Mouse (Mus musculus): ENCODE data around the gene Myo10. TPM values are rescaled to one million over a fixed set of nuclear protein-coding genes. Genes with fewer than 3 reads are reported as not detected.

The Myo10 gene
- total RNA-seq (2021): 10 to 100 TPM; 36.3 to 50.5 TPM
- long read RNA-seq, experiment 1, partial matches to known transcripts: 6 of 23 reads
- long read RNA-seq, experiment 1, other reads (novel, unspliced or antisense): 17 of 23 reads
- long read RNA-seq, experiment 2, partial matches to known transcripts: 17 of 24 reads
- long read RNA-seq, experiment 2, other reads (novel, unspliced or antisense): 7 of 24 reads

DNA sequence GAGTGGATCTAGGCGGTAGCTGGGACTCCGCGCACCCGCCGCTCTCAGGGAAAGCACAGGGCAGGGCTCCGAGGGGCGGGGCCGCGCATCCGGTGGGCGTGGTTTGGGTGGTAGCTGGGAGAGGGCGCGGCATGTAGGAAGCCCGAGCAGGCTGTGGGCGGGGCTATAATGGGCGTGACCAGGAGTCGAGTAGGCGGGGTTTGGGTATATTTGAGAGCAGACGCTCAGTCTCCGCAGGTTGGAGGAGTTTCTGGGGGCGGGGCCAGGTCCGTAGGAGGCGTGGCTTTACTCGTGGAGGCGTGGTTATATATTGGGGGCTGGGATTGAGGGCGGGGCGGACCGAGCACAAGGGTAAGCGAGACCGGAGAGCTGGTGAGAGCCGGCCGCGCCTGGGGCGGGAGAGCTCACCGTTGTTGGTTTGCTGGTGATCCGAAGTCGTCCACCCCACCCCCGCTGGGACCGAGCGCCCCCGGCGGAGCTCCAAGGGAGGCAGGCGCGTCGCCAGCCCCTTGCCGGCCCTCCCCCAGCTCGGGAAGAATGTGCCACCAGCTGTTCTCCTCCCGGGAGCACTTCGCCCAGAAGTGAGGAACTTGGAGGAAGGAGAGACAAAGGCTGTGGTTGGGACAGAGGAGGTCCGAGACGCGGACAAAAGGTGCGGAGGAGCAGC is at the start of gene Myo10:
Gene Myo10 (plus strand): TSS at position 326 of the 667 bp plus-strand sequence.
- peak; percentile 99 for DNase-seq

- DNase-seq: no peak
Measured at GRCm38 (mm10) chr15:25573113-25573512, 49.2 kb upstream of the Myo10 start.

- no peak for DNase-seq
Measured at GRCm38 (mm10) chr15:25573876-25574601, 48.3 kb upstream of the Myo10 start.

- DNase-seq: no peak
Measured at GRCm38 (mm10) chr15:25577327-25578051, 44.8 kb upstream of the Myo10 start.

DNA sequence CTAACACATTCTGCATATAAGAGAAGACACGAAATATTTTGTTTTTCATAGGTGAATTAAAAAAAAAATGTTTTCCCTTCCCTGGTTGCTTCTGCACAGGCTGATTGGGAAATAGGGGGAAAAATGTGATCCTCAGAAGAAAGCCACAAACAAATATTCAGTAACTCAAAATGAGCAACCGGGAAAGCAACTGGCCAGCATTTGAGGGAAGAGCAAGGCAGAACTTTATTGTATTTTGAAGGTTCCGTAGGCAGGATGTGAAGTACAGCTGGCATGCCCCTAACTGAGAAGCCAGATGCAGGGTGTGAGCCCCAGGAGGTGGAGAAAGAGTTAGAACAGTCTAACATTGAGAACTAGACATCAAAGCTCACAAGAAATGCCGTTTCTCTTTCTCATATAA is 44.0 kb upstream of the Myo10 start:
- no peak for DNase-seq

- peak; percentile 64 for DNase-seq
Measured at GRCm38 (mm10) chr15:25580731-25581130, 41.6 kb upstream of the Myo10 start.

DNA sequence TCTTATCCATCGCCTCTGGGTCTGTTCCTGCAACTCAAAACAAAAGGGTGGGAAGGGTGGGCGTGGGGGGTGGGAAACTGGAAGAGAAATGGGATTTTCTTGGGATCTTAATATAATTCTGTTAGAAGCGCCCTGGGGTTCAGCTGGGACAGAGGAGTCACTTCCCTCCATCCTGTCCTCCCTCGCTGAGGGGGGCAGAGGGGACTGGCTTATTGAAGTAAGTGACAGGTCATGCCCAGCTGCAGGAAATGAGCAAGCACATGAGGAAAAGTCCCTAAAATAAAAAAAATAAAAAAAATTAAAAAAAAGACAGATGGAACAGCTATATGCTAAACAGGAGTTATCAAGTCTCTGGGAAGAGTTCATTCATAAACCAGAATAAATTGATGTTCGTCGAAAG is 40.3 kb upstream of the Myo10 start:
- DNase-seq: no peak

- no peak for DNase-seq
Measured at GRCm38 (mm10) chr15:25583361-25583760, 39.0 kb upstream of the Myo10 start.

DNA sequence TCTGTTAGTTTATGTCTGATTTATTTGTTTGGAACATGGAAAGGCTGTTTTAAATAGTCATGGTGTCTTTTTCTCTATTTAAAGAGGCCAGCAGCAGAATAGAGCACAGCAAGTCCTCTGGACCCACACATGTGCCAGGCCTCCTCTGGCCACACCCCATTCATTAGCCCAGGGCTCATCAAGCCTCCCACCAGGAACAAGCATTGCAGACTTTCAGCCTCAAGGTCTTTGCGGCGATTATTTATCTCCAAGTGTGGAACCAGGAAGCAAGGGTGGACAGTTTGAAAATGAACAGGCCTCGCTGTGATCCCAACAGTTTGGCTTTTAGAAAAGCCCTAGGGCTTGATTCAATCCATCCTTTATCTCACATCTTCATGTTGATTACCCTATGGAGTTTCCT is 35.5 kb upstream of the Myo10 start:
- DNase-seq: no peak

DNA sequence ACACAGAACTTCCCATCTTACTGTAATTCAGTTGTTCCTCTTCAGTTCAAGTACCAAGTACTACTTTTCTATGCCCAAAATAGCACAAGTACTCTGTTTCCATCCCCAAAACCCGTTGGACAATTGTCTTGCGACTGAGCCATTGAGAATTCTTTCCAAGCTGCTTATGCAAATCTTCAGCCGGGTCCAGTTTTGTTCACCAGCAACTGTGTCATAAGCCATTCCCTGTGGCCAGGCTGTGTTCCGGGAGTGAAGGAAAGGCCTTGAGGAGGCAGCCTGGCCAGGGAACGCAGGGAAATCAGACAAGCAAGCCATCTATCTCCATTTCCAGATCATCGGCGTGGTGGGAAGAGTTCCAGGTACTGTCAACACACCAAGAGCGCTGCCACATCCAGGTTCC is 34.4 kb upstream of the Myo10 start:
- no peak for DNase-seq

GRCm38 (mm10) chr15:25589318-25589902 is 32.9 kb upstream of the Myo10 start:
- no peak for DNase-seq

DNA sequence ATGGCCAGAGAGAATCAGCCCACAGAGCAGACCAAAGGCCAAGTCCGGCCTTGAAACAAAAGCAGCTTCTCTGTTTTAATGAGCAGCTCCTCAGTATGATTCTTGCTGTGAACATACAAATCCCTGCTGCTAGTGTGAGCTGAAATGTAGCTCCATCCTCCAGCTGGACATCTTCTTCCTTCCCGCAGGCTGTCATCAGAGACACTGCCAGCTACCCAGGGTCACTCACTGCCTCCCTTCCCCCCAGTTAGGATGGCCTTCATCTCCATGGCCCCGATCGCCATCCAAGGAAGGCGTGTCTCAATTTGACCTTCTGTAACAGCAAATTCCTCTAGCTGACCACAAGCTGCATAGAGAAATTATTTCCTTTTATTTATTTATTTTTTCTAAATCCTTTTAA is 32.4 kb upstream of the Myo10 start:
- DNase-seq: no peak

DNA sequence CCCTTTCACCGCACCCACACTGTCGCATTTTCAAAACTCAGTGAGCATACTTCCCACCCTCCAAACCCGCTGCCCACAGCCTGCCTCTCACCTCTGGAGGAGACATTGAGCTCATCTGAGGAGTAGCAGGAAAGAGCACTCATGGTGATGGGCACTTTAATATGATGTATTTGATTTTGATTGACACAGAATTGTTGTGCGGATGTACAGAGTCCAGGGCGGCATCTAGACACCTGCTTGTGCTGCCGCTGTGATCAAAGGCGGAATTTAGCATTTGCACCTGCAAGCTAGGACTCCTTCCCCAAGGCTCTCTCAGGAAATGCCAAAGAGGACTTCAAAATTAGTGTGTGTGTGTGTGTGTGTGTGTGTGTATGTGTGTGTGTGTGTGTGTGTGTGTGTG is 31.4 kb upstream of the Myo10 start:
- DNase-seq: no peak

GRCm38 (mm10) chr15:25591964-25592363 is 30.4 kb upstream of the Myo10 start:
- DNase-seq: no peak

DNA sequence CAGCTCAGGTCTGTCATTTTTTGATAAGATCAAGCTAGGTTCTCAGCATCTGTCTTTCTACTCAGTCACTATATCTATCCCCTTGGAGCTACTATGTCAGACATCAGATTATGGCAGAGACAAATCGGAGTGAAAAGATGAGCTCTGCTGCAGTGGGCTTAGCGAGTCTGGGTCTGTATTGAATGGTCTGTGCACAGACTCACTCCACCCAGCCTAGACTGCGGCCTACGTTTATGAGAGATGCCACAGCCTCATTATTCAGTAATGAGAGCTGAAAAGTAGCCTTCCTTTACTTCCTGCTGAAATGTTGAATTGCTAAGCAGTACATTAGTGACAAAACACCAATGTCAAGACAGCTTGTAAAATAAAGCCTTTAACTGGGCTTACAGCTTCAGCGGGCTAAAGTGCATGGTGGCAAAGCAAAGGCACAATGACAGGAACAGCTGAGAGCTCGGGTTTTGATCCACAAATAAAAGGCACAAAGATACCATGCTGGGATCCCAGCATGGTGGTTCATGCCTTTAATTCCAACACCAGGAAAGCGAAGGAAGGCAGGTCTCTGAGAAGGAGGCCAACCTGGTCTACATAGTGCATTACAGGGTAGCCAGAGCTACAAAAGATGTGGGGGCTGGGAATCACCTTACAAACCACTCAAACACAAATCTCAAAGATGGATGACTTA is 28.7 kb upstream of the Myo10 start:
- DNase-seq: no peak

- no peak for DNase-seq
Measured at GRCm38 (mm10) chr15:25598313-25598712, 24.0 kb upstream of the Myo10 start.

GRCm38 (mm10) chr15:25602306-25602705 is 20.0 kb upstream of the Myo10 start:
- DNase-seq: no peak

DNA sequence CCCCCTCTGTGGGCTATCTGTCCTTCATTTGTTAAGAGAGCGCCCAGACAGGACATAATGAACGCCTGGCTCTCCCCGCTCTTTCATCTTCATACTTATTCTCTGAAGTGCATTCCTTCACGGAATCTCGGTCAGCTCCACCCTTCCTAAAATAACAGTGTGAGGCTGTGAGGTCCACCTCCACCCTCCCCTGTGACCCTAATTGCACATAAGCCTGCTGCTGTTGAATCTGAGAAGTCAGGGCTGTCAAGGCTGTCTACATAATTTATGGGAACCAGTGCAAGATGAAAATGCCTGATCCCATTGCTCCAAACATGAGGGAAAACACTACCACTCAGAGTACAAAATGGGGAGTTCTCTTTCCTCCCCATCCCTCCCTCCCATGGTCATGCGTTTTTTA is 19.0 kb upstream of the Myo10 start:
- DNase-seq: no peak

DNA sequence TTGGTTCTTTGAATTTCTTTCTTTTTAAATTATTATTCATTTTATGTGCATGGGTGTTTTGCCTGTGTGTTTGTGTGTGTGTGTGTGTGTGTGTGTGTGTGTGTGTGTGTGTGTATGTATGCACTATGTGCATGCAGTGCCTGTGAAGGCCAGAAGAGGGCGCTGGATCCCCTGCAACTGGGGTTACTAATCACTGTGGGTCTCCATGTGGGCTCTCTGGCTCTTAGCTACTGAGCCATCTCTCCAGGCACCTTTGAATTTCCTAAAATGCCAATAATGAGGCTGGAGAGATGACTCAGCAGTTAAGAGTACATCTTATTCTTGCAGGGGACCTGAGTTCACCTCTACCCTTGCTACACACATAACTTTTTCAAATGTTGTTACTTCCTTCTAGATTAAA is 18.1 kb upstream of the Myo10 start:
- DNase-seq: no peak

DNA sequence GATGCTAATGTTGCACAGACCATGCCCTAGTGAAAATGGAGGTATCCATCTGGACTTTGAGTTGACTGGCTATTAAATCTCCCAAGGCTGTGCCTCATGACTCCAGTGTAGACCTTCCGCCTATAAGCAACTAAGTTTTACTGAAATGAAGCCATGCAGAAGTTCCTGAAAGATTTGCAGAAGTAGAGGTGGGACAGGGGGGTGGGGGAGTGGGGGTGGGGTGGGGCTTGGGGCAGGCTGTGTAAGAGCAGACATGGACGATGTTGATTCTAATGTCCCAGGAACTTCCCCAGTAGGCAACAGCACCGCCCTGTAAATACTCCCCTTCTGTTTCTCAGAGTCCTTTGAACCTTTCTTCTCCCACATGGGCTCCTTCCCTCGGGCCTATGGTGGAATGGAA is 16.9 kb upstream of the Myo10 start:
- no peak for DNase-seq

GRCm38 (mm10) chr15:25608742-25609141 is 13.6 kb upstream of the Myo10 start:
- DNase-seq: no peak

GRCm38 (mm10) chr15:25609253-25609652 is 13.1 kb upstream of the Myo10 start:
- no peak for DNase-seq
